Mouse (Mus musculus) neural tube, embryonic 15.5 days (tissue): ENCODE data around the gene Suco. TPM values are rescaled to one million over a fixed set of nuclear protein-coding genes. Genes with fewer than 3 reads are reported as not detected.

Experiments used
- ATAC-seq: fragments of 200-750 bp; cut with Nextera tagmentation; 2 replicates; pipeline ENCODE4 v1.8.0; 2017; ENCODE audit warnings: mild to moderate bottlenecking, moderate TSS enrichment, moderate library complexity; ENCODE audit not compliant: low FRiP score
- H3K27ac ChIP-seq: fragments of 300-500 bp; sonication (generic); replicated peaks from 2 replicates; pipeline ENCODE4 v1.5.1; 2015; ENCODE audit warnings: mild to moderate bottlenecking, inconsistent platforms
- H3K27me3 ChIP-seq: fragments of 300-500 bp; sonication (generic); replicated peaks from 2 replicates; pipeline ENCODE4 v1.6.1; 2015; ENCODE audit warnings: inconsistent platforms
- H3K36me3 ChIP-seq: fragments of 300-500 bp; sonication (generic); 2 replicates; pipeline ENCODE4 v1.6.1; 2015; ENCODE audit warnings: inconsistent platforms
- H3K4me1 ChIP-seq: fragments of 300-500 bp; sonication (generic); 2 replicates; pipeline ENCODE4 v1.6.1; 2015; ENCODE audit warnings: inconsistent platforms
- H3K4me2 ChIP-seq: fragments of 300-500 bp; sonication (generic); 2 replicates; pipeline ENCODE4 v1.6.1; 2015; ENCODE audit warnings: inconsistent platforms, mild to moderate bottlenecking, moderate library complexity
- H3K4me3 ChIP-seq: fragments of 300-500 bp; sonication (generic); replicated peaks from 2 replicates; pipeline ENCODE4 v1.5.1; 2015; ENCODE audit warnings: mild to moderate bottlenecking, inconsistent platforms
- H3K9ac ChIP-seq: fragments of 300-500 bp; sonication (generic); replicated peaks from 2 replicates; pipeline ENCODE4 v1.6.1; 2015; ENCODE audit warnings: mild to moderate bottlenecking, inconsistent platforms
- H3K9me3 ChIP-seq: fragments of 300-500 bp; sonication (generic); replicated peaks from 2 replicates; pipeline ENCODE4 v1.6.1; 2016; ENCODE audit warnings: inconsistent platforms
- WGBS: fragments of 180-500 bp; shearing (Covaris S2); methylation state at CpG from one replicate; pipeline ENCODE4 v1.1.7; 2015; ENCODE audit warnings: mixed read lengths; 5-methylcytosine and 5-hydroxymethylcytosine counted together
- polyA plus RNA-seq: library from polyadenylated mRNA; unstranded; fragments of >200 nt; fragmentation: Nextera tagmentation; extraction: Ambion mirVana; gene quantifications from 2 replicates; pipeline ENCODE4 v1.2.1, GENCODE M21; 2015

The Suco gene
- polyA plus RNA-seq, 1 experiment from 2014 or later = 22.2 TPM

DNA sequence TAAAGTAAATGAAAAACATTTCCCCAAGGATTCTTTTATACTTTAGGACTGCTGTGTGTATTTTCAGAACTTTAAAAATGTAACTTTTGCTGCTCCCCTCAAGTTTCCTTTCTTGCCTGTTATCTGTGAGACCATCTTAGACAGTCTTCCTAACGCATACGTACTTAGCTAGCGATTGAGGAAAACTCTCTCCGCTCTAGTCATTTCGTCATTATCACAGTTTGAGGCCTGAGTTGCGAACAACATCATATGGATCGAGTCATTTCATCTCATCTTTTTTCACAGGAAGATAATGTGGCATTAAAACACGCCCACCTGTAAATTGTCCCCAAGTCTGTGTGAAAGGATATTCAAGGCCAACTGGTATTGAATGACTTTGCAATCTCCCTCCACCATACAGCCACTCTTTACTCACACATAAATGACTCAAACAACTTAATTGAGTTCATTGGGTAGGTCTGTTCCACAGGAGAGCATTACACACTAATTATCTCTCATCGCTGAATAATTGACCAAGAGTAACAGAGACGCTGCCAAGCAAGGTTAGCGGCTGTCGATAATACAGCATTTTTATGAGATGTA lies 11.3 kb upstream of the Suco start:
- ATAC-seq = no peak
- Histone ChIP-seq H3K4me2 (no peak overlapping the region), H3K9me3 (no peaks in the 10 kb centered on the region), H3K4me3 (no peak overlapping the region), H3K27ac (no peak overlapping the region), H3K4me1 (no peaks in the 10 kb centered on the region), H3K27me3 (no peaks in the 10 kb centered on the region), H3K9ac (no peak overlapping the region), H3K36me3 (no peaks in the 10 kb centered on the region)
- 90% methylated on average over 12 of the region's 12 CpGs for WGBS

DNA sequence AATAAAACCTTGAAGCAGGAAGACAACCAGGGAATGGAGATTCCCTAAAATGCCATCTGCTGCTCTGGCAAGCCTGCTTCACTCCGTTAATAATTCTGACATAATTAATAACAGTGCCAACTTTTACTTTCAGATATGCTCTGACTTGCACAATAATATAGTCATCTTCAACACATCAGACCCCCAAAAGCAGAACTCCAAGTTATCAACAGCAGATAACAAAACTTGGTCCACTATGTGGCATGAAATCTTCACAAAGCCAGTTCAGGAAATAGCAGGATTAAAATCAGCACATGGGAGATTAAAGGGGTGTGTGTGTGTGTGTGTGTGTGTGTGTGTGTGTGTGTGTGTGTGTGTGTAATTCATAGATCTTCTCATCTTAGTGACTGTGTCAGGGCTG lies 9.3 kb upstream of the Suco start:
- no peak for ATAC-seq
- no peaks in the 10 kb centered on the region for H3K36me3 ChIP-seq
- no peak overlapping the region for H3K9ac ChIP-seq
- H3K9me3 ChIP-seq = no peaks in the 10 kb centered on the region
- no peak overlapping the region for H3K27ac ChIP-seq
- H3K27me3 ChIP-seq = no peaks in the 10 kb centered on the region
- 80% methylated on average over 1 of the region's 1 CpGs for WGBS
- no peak overlapping the region for H3K4me2 ChIP-seq
- H3K4me1 ChIP-seq = no peaks in the 10 kb centered on the region
- H3K4me3 ChIP-seq = no peak overlapping the region

DNA sequence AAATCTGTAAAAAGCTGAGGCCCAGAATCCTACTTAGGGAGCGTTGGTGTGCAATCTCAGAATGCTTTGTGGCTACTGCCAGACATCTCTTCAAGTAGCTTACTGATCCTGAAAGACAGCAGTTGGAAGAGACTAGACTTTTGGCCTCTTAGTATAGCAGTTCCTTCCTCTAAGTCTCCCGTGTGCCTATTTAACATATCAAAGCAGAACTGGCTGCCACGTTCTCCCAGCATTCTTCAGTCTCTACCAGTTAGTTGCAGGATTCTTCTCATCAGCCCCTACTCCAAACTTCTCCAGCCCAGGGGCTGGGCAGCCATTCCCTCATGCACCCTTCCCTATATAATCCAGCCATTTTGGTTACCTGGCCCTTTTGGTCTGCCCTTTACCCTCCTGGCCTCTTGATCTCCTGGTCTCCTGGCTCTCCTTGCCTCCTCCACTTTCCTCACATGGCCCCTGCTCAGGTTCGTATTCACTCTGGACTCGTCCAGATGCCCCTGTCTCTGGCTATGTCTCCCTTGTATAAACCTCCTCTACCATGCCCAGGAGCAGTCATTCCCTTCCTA lies 1.2 kb upstream of the Suco start:
- H3K4me1 ChIP-seq = peaks cover 28% of the 10 kb centered on the region
- no peaks in the 10 kb centered on the region for H3K9me3 ChIP-seq
- no peak for ATAC-seq
- peak overlapping the region; percentile 48 for H3K9ac ChIP-seq
- H3K27ac ChIP-seq = peak overlapping the region; percentile 97; the same call in 1 of the 2 replicates
- peak overlapping the region; percentile 68 for H3K4me2 ChIP-seq
- H3K36me3 ChIP-seq = no peaks in the 10 kb centered on the region
- H3K27me3 ChIP-seq = no peaks in the 10 kb centered on the region
- peak overlapping the region; percentile 74 for H3K4me3 ChIP-seq
- 24% methylated on average over 5 of the region's 5 CpGs for WGBS

DNA sequence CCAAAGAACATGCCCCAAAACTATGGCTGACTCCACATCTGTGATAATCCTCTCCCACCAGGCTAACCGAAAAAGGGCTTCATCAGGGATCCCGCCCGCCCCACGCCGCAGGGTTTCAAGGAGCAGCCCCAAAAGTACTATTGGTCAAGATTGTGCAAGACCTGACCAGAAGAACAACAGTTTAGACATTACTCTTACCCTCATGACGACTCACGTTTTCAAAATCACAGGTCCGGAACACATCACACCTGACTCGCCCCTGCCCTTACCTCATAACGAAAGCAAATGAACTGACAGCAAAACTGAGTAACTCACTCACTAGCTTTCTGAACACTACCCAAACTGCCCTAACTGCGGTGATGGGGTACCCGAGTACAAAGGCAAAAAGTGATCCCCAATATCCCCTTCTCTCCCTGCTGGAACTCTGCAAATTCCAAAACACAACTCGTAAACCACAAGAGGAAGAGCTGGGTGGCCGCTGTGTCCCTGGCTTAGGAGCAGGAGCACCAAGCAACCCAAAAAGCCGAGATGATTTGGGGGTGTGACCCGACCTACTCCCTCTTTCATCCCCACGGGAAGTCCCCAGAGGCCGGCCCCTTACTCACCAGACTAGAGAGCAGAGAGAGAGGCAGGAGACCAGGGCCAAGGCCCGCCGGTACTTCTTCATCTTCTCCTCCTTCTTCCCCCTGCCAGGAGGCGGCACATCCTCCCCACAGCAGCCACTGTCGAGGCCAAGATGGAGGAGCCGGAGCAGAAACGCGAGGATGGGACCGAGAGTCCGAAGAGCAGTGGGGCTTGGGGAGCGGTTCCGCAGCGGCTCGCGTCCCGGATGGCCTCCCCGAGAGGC lies 553 bp downstream of the Suco start:
- peak; percentile 68 for ATAC-seq
- under 1% methylated on average over 34 of the region's 34 CpGs for WGBS
- peak overlapping the region; percentile 89 for H3K9ac ChIP-seq
- H3K4me3 ChIP-seq = peak overlapping the region; percentile 74
- no peaks in the 10 kb centered on the region for H3K27me3 ChIP-seq
- peaks cover 28% of the 10 kb centered on the region for H3K4me1 ChIP-seq
- H3K4me2 ChIP-seq = peak overlapping the region; percentile 84
- H3K27ac ChIP-seq = peak overlapping the region; percentile 97
- no peaks in the 10 kb centered on the region for H3K9me3 ChIP-seq
- H3K36me3 ChIP-seq = no peaks in the 10 kb centered on the region

DNA sequence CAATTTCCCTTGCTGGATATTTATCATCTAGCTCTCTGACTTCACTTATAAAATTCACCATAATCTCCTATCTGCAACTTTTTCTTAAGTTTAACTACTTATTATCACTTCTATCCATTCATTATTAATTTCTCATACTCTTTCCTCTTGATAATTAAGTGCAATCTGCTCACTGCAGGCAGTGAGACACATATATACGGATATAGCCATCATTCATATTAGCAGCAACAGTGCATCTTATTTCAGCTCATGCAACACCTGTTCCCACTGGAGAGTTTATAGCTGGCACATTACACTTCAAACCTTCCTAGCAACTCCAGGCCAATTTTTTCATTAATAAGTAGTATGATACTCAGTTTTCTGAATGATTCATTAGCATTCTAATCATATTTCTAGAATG lies 7.1 kb downstream of the Suco start:
- no peak overlapping the region for H3K9ac ChIP-seq
- no peaks in the 10 kb centered on the region for H3K36me3 ChIP-seq
- no peak overlapping the region for H3K4me3 ChIP-seq
- H3K27ac ChIP-seq = no peak overlapping the region
- WGBS = 67% methylated on average over 1 of the region's 1 CpGs
- ATAC-seq = no peak
- no peaks in the 10 kb centered on the region for H3K27me3 ChIP-seq
- H3K9me3 ChIP-seq = no peaks in the 10 kb centered on the region
- H3K4me2 ChIP-seq = no peak overlapping the region
- H3K4me1 ChIP-seq = peaks cover 8% of the 10 kb centered on the region

DNA sequence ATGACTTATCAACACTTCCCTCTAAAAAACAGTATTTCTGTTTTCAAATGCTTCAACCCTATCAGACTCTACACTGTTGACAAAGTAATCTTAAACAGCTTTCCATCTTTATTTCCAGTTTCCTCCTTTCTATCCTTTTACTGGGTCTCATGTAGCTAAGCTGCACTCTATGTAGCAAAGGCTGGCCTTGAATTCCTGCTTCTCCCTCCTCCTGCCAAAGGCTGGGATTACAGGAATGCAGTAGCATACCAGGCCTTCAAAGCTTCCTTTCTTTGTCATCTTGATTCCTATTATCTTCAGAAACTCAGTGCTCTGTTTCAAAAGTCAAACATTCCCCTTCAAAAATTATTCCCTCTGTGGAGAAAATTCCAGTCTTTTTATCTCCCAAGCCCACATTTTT lies 8.1 kb downstream of the Suco start:
- H3K9me3 ChIP-seq = no peaks in the 10 kb centered on the region
- no peak overlapping the region for H3K9ac ChIP-seq
- no peak overlapping the region for H3K4me3 ChIP-seq
- H3K4me2 ChIP-seq = no peak overlapping the region
- H3K27me3 ChIP-seq = no peaks in the 10 kb centered on the region
- no peaks in the 10 kb centered on the region for H3K4me1 ChIP-seq
- no peak overlapping the region for H3K27ac ChIP-seq
- H3K36me3 ChIP-seq = no peaks in the 10 kb centered on the region
- no peak for ATAC-seq

DNA sequence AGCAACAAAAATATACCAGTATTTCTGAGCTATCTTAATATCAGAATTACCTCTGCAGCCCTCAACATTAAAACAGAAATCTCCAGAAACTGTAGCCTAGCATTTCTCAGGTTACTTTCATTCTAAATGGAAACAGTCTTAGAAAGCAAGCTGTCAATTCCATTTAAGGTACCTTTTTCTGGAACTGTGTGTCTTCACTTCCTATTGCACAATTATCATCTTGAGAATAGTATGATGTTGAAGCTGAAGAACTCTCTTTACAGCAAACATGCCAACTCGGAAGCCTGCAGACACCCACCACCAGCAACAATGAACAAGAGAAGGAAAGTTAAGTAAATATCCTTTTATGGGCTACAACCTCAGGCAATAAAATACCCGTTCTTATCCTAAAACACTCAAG lies 12.7 kb downstream of the Suco start:
- no peak overlapping the region for H3K4me2 ChIP-seq
- no peak overlapping the region for H3K9ac ChIP-seq
- H3K27me3 ChIP-seq = no peaks in the 10 kb centered on the region
- no peaks in the 10 kb centered on the region for H3K4me1 ChIP-seq
- H3K9me3 ChIP-seq = no peaks in the 10 kb centered on the region
- H3K4me3 ChIP-seq = no peak overlapping the region
- H3K36me3 ChIP-seq = no peaks in the 10 kb centered on the region
- 47% methylated on average over 2 of the region's 2 CpGs for WGBS
- no peak for ATAC-seq
- H3K27ac ChIP-seq = no peak overlapping the region

DNA sequence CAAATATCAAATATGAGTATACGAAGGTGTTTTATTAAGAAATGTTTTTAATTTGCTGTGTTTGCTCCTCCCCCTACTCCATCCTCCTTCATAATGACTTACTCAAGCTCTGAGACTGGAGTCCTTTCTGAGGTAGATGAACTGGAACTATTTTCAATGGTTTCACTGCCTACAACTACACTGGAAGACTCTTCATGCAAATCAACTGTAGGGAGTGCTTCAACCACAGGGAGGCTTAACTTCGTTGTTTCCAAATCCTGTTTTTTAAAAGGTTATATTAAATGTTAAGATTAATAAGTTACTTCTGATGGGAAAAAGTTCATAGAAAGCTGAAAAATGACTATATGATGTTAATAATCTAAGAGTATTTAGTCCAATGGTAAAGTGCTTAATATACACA lies 17.2 kb downstream of the Suco start:
- H3K4me3 ChIP-seq = no peak overlapping the region
- no peaks in the 10 kb centered on the region for H3K4me1 ChIP-seq
- ATAC-seq = no peak
- H3K9me3 ChIP-seq = no peaks in the 10 kb centered on the region
- no peaks in the 10 kb centered on the region for H3K27me3 ChIP-seq
- H3K36me3 ChIP-seq = peaks cover 7% of the 10 kb centered on the region; the same call in 1 of the 2 replicates
- no peak overlapping the region for H3K27ac ChIP-seq
- H3K4me2 ChIP-seq = no peak overlapping the region
- 91% methylated on average over 2 of the region's 2 CpGs for WGBS
- no peak overlapping the region for H3K9ac ChIP-seq

DNA sequence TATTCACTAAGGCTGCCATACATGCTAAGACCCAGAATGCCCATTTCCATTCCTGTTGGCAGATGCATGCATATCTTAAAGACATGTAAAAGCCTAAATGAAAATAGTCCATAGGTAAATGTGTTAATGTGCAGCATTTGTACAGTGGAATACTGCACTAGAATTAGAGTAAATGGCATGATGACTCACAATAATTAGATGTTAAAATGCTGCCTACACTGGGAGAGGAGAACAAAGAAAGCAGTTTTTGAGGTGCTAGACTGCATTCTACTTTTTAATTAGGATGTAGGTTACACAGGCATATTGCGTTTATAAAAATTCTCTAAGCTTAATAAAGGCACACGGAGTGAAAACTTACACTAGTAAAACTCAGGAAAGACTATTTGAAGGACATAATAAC lies 49.8 kb downstream of the Suco start:
- ATAC-seq = no peak
- H3K27me3 ChIP-seq = no peaks in the 10 kb centered on the region
- no peak overlapping the region for H3K4me2 ChIP-seq
- 88% methylated on average over 2 of the region's 2 CpGs for WGBS
- no peak overlapping the region for H3K4me3 ChIP-seq
- no peaks in the 10 kb centered on the region for H3K4me1 ChIP-seq
- no peak overlapping the region for H3K9ac ChIP-seq
- H3K27ac ChIP-seq = no peak overlapping the region
- peaks cover 21% of the 10 kb centered on the region for H3K36me3 ChIP-seq
- H3K9me3 ChIP-seq = no peaks in the 10 kb centered on the region

DNA sequence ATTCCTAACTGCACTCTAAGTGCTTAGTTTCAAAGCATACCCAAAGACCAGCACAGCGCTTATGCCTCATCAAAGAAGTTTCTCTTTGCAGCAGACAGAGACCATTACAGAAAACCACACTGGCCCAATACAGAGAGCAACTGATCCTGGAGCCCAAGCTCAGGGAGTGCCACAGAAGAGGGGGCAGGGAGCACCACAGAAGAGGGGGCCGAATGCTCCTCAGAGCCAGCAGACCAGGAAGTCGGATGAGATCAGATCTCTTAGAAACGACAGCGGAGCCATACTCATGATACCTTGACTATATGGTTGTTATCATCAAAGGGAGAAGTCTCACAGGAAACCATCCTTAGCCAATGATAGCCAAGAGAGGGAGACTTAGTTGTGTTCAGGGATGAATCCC lies 67.1 kb downstream of the Suco start:
- Histone ChIP-seq H3K27me3 (no peaks in the 10 kb centered on the region), H3K9ac (no peak overlapping the region), H3K4me1 (no peaks in the 10 kb centered on the region), H3K36me3 (0 out of 2 replicates have a peak, but pooled peaks cover 4% of the 10 kb centered on the region), H3K9me3 (no peaks in the 10 kb centered on the region), H3K27ac (no peak overlapping the region), H3K4me3 (no peak overlapping the region), H3K4me2 (no peak overlapping the region)
- ATAC-seq = no peak
- 90% methylated on average over 5 of the region's 5 CpGs for WGBS

DNA sequence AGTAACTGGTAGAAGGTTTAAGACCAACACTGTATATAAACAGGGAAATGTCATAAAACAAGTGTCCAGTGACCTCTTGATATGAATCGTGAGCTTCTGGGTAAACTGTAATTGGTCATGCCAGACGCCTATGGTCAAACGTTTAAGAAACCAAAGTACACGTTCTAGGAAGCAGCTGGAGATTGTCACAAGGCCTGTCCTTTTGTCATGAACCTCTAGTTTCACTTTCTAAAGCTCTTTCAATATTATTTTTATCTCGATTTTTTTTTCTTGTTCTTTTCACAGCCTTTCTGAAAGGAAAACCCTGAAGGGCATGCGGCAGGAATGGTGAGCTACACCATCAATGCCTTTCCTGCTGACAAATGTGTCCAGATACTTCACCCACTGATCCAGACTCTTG lies 67.5 kb downstream of the Suco start:
- WGBS = 84% methylated on average over 6 of the region's 6 CpGs
- Histone ChIP-seq H3K4me1 (no peaks in the 10 kb centered on the region), H3K4me2 (no peak overlapping the region), H3K27ac (no peak overlapping the region), H3K4me3 (no peak overlapping the region), H3K36me3 (0 out of 2 replicates have a peak, but pooled peaks cover 4% of the 10 kb centered on the region), H3K9ac (no peak overlapping the region), H3K27me3 (no peaks in the 10 kb centered on the region), H3K9me3 (no peaks in the 10 kb centered on the region)
- ATAC-seq = no peak

DNA sequence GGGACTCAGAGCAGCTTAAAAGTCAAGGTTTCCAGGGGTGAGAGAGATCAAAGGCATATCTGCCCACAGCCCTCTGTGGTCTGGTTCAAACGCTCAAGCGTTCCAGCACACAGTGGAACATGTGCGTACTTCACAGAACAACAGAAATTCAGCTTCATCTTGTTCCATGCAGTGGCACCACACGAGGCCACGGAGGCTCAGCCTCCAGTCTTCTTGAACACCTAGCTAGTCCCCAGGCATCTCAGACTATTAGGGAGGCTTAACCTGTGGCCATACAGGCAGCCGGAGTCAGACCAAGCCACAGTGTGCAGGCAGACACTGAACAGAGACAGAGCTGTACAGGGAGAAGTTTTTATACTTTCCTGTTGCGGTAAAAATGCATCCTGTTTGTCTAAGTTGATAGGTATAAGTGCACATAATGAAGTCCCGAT lies 71.9 kb downstream of the Suco start:
- WGBS = 89% methylated on average over 8 of the region's 8 CpGs
- Histone ChIP-seq H3K4me1 (no peaks in the 10 kb centered on the region), H3K4me2 (no peak overlapping the region), H3K36me3 (no peaks in the 10 kb centered on the region), H3K9ac (no peak overlapping the region), H3K27me3 (no peaks in the 10 kb centered on the region), H3K27ac (no peak overlapping the region), H3K4me3 (no peak overlapping the region), H3K9me3 (no peaks in the 10 kb centered on the region)
- ATAC-seq = no peak
